Mouse (Mus musculus) CH12.LX (cell line): ENCODE results near the gene Tom1. TPM values are rescaled to one million over a fixed set of nuclear protein-coding genes. Genes with fewer than 3 reads are reported as not detected.

Experiments used
- DNase-seq: peaks from one replicate; pipeline ENCODE4 v3.0.0-alpha.2; 2013; ENCODE audit errors: extremely low read depth
- H3K27ac ChIP-seq: 2 replicates; pipeline ENCODE4 v1.5.1; 2012; ENCODE audit warnings: low read depth, mild to moderate bottlenecking, control low read depth, moderate library complexity; ENCODE audit not compliant: insufficient read depth
- H3K27me3 ChIP-seq: replicated peaks from 2 replicates; pipeline ENCODE3; 2012; ENCODE audit warnings: inconsistent platforms
- H3K36me3 ChIP-seq, 2 experiments: replicated peaks in 1 of 2; 2 replicates each; pipeline versions ENCODE3 to v1.6.1; 2012; ENCODE audit warnings: inconsistent platforms in 1 of 2, low read length in 1 of 2, mild to moderate bottlenecking in 1 of 2, mixed read lengths in 1 of 2, moderate library complexity in 1 of 2; ENCODE audit not compliant: control insufficient read depth in 1 of 2, insufficient read depth in 1 of 2
- H3K4me1 ChIP-seq, 2 experiments: 2 replicates each; pipeline ENCODE4 v1.6.1; 2012; ENCODE audit warnings: inconsistent platforms in 1 of 2, moderate library complexity in 1 of 2; ENCODE audit not compliant: insufficient read depth in 2 of 2, control insufficient read depth in 1 of 2
- H3K4me2 ChIP-seq: 2 replicates; pipeline ENCODE4 v1.6.1; 2012; ENCODE audit warnings: low read depth, mild to moderate bottlenecking, control low read depth; ENCODE audit not compliant: poor library complexity, insufficient read depth, severe bottlenecking
- H3K4me3 ChIP-seq, 3 experiments: fragments of 150-350 bp in 1 of 3; sonication (generic) in 1 of 3; replicated peaks in 1 of 3; 2 replicates each; pipeline versions ENCODE3 to v1.5.1; 2011 to 2012; ENCODE audit warnings: low read depth in 2 of 3, low read length in 2 of 3, mild to moderate bottlenecking in 2 of 3, moderate library complexity in 2 of 3, control low read depth in 1 of 3, improper control_type of control experiment in 1 of 3, inconsistent platforms in 1 of 3, mixed read lengths in 1 of 3; ENCODE audit not compliant: poor library complexity in 1 of 3
- H3K79me2 ChIP-seq: replicated peaks from 2 replicates; pipeline ENCODE4 v1.6.1; 2012; ENCODE audit warnings: mild to moderate bottlenecking, moderate library complexity; ENCODE audit not compliant: control insufficient read depth, poor library complexity, insufficient read depth, severe bottlenecking; ENCODE audit errors: extremely low read depth
- H3K9ac ChIP-seq: 2 replicates; pipeline ENCODE4 v1.6.1; 2012; ENCODE audit warnings: low read depth, mild to moderate bottlenecking, control low read depth, moderate library complexity; ENCODE audit not compliant: insufficient read depth
- H3K9me3 ChIP-seq: replicated peaks from 2 replicates; pipeline ENCODE3; 2012; ENCODE audit warnings: low read length, inconsistent platforms, mixed read lengths
- CHD2 ChIP-seq: IDR thresholded peaks from 2 replicates; pipeline ENCODE4 v1.6.1; 2011; ENCODE audit warnings: low read length, improper control_type of control experiment
- E2F4 ChIP-seq: IDR thresholded peaks from 2 replicates; pipeline ENCODE4 v1.6.1; 2011; ENCODE audit warnings: low read depth, low read length, improper control_type of control experiment; ENCODE audit not compliant: insufficient replicate concordance
- GABPA ChIP-seq: IDR thresholded peaks from 2 replicates; pipeline ENCODE4 v1.6.1; 2012; ENCODE audit warnings: low read depth, low read length, improper control_type of control experiment, inconsistent platforms; ENCODE audit not compliant: insufficient replicate concordance
- HCFC1 ChIP-seq: IDR thresholded peaks from 2 replicates; pipeline ENCODE4 v1.6.1; 2012; ENCODE audit warnings: low read depth, mild to moderate bottlenecking, inconsistent platforms, low read length, improper control_type of control experiment
- JUN ChIP-seq: IDR thresholded peaks from 2 replicates; pipeline ENCODE4 v1.6.1; 2011; ENCODE audit warnings: low read depth, mild to moderate bottlenecking, low read length, improper control_type of control experiment, moderate library complexity; ENCODE audit not compliant: insufficient read depth
- JUND ChIP-seq: conservative IDR thresholded peaks from 2 replicates; pipeline ENCODE4 v1.6.1; 2011; ENCODE audit warnings: low read depth, low read length, improper control_type of control experiment
- MXI1 ChIP-seq: IDR thresholded peaks from 2 replicates; pipeline ENCODE4 v1.6.1; 2011; ENCODE audit warnings: mild to moderate bottlenecking, low read depth, low read length, improper control_type of control experiment
- NELFE ChIP-seq: IDR thresholded peaks from 2 replicates; pipeline ENCODE4 v1.6.1; 2011; ENCODE audit warnings: low read depth, low read length, improper control_type of control experiment
- NRF1 ChIP-seq: IDR thresholded peaks from 2 replicates; pipeline ENCODE4 v1.6.1; 2014; ENCODE audit warnings: low read depth, mild to moderate bottlenecking, inconsistent platforms, low read length, improper control_type of control experiment, moderate library complexity
- POLR2A ChIP-seq: IDR thresholded peaks from 2 replicates; pipeline ENCODE4 v1.6.1; 2011; ENCODE audit warnings: low read depth, mild to moderate bottlenecking, improper control_type of control experiment, low read length
- POLR2AphosphoS2 ChIP-seq: IDR thresholded peaks from 2 replicates; pipeline ENCODE4 v1.6.1; 2011; ENCODE audit warnings: low read depth, low read length, improper control_type of control experiment
- RAD21 ChIP-seq: IDR thresholded peaks from 2 replicates; pipeline ENCODE4 v1.6.1; 2011; ENCODE audit warnings: low read depth, mild to moderate bottlenecking, low read length, improper control_type of control experiment, moderate library complexity
- RCOR1 ChIP-seq: conservative IDR thresholded peaks from 2 replicates; pipeline ENCODE4 v1.6.1; 2012; ENCODE audit warnings: low read depth, mild to moderate bottlenecking, inconsistent platforms, low read length, improper control_type of control experiment
- TBP ChIP-seq: conservative IDR thresholded peaks from 2 replicates; pipeline ENCODE4 v1.6.1; 2011; ENCODE audit warnings: low read depth, low read length, improper control_type of control experiment
- TCF12 ChIP-seq: IDR thresholded peaks from 2 replicates; pipeline ENCODE4 v1.6.1; 2014; ENCODE audit warnings: low read depth, mild to moderate bottlenecking, inconsistent platforms, low read length, improper control_type of control experiment
- UBTF ChIP-seq: IDR thresholded peaks from 2 replicates; pipeline ENCODE4 v1.6.1; 2012; ENCODE audit warnings: low read depth, mild to moderate bottlenecking, inconsistent platforms, low read length, improper control_type of control experiment, moderate library complexity
- USF1 ChIP-seq: IDR thresholded peaks from 2 replicates; pipeline ENCODE4 v1.6.1; 2014; ENCODE audit warnings: low read depth, mild to moderate bottlenecking, inconsistent platforms, low read length, improper control_type of control experiment
- USF2 ChIP-seq: conservative IDR thresholded peaks from 2 replicates; pipeline ENCODE4 v1.6.1; 2011; ENCODE audit warnings: low read depth, low read length, improper control_type of control experiment
- ZMIZ1 ChIP-seq: IDR thresholded peaks from 2 replicates; pipeline ENCODE4 v1.6.1; 2012; ENCODE audit warnings: low read depth, mild to moderate bottlenecking, inconsistent platforms, low read length, improper control_type of control experiment
- dilution Hi-C: fragments of 300-500 bp; cut with MboI; formaldehyde crosslinking; loops from 2 replicates; pipeline ENCODE4 v1.14.3; 2020; ENCODE audit warnings: low sequenced_read_pairs; ENCODE audit not compliant: extremely low pct_unique_long_range_greater_than_20kb, extremely low pct_ligation_motif_present
- in situ Hi-C: fragments of 300-500 bp; cut with MboI; formaldehyde crosslinking; loops from 3 replicates; pipeline ENCODE4 v1.14.3; 2019; ENCODE audit warnings: low sequenced_read_pairs, low pct_ligation_motif_present, low pct_unique_long_range_greater_than_20kb, mixed read lengths
- polyA plus RNA-seq: library from polyadenylated mRNA; unstranded; fragments of >175 nt; gene quantifications from 2 replicates; pipeline ENCODE4 v1.2.1, GENCODE M21; 2012; ENCODE audit warnings: low read depth; ENCODE audit not compliant: insufficient read length
- total RNA-seq, 2 experiments: library from RNA; depleted of rRNA; stranded (reverse); fragments of 300-350 nt in 1 of 2; fragments of >200 nt in 1 of 2; gene quantifications; 2 replicates each; pipeline ENCODE4 v1.2.3; 2012 to 2014

The Tom1 gene
- total and polyA plus RNA-seq, 3 experiments, result 13.4 to 25.3 (median 18.4) TPM

DNA sequence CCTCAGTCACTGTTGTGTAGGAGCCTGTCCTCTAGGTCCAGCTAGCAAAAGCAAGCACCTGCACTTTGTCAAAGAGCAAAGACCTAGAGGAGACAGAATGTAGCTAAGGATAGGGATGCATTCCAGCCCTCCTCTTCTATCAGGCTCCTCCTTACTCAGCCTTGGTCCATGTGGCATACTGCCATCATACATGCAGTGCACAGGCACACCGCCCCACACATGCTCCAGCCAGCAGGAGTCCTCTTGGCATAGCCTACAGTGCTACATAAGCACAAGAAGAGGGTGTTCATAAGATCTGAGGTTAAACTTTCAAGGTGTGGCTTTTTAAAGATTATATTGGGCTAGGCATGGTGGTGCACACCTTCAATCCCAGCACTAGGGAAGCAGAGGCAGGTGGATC lies 41.4 kb downstream of the Tom1 start:
- no peaks in the 10 kb centered on the region for H3K79me2 ChIP-seq
- DNase-seq, result no peak
- peaks cover 8 to 14% of the 10 kb centered on the region in 2 experiments for H3K4me1 ChIP-seq
- H3K9ac ChIP-seq, result no peak overlapping the region
- H3K4me3 ChIP-seq, result no peak overlapping the region
- in situ Hi-C loops (loop anchor here (5.0 kb wide), 1 partner anchor 32 kb away; the partner anchor contains the start of gene Mcm5), dilution Hi-C loops (no loop called here)
- no peak overlapping the region for H3K4me2 ChIP-seq
- H3K36me3 ChIP-seq, result peaks cover 5 to 9% of the 10 kb centered on the region in 2 experiments
- TF ChIP-seq MXI1, result no peak
- no peak for TF ChIP-seq E2F4
- TF ChIP-seq TCF12, result no peak
- TF ChIP-seq POLR2A, result no peak
- no peak for TF ChIP-seq HCFC1
- TF ChIP-seq JUND, result no peak
- no peak for TF ChIP-seq TBP
- TF ChIP-seq NRF1, result no peak
- TF ChIP-seq ZMIZ1, result no peak
- TF ChIP-seq UBTF, result no peak
- TF ChIP-seq GABPA, result no peak
- TF ChIP-seq JUN, result no peak
- no peak for TF ChIP-seq NELFE
- TF ChIP-seq CHD2, result no peak
- TF ChIP-seq RCOR1, result no peak
- no peak for TF ChIP-seq POLR2AphosphoS2
- no peak for TF ChIP-seq USF2
- H3K27ac ChIP-seq, result no peak overlapping the region
- H3K27me3 ChIP-seq, result no peaks in the 10 kb centered on the region
- no peaks in the 10 kb centered on the region for H3K9me3 ChIP-seq

- Histone ChIP-seq H3K79me2 (no peaks in the 10 kb centered on the region), H3K4me3 (no peak overlapping the region), H3K9me3 (no peaks in the 10 kb centered on the region), H3K9ac (no peak overlapping the region)
- in situ Hi-C loops, result no loop called here
- dilution Hi-C loops, result no loop called here
- DNase-seq, result no peak
- TF ChIP-seq RAD21, result no peak
- no peak for TF ChIP-seq JUND
- TF ChIP-seq USF1, result no peak
- TF ChIP-seq, all 38 proteins: peak for 0
- H3K4me2 ChIP-seq, result no peak overlapping the region
- no peaks in the 10 kb centered on the region for H3K36me3 ChIP-seq
- no peaks in the 10 kb centered on the region for H3K27me3 ChIP-seq
- H3K4me1 ChIP-seq, result peaks cover 17 to 30% of the 10 kb centered on the region in 2 experiments
- H3K27ac ChIP-seq, result no peak overlapping the region
These were observed 44.7 kb downstream of the Tom1 start for GRCm38 (mm10) chr8:75078215-75078614.
